Mouse (Mus musculus): ENCODE measurements around the gene Ticam1. TPM values are rescaled to one million over a fixed set of nuclear protein-coding genes. Genes with fewer than 3 reads are reported as not detected.

The Ticam1 gene
- polyA plus RNA-seq, 1 experiment from 2014 or later, result 2.6 TPM

DNA sequence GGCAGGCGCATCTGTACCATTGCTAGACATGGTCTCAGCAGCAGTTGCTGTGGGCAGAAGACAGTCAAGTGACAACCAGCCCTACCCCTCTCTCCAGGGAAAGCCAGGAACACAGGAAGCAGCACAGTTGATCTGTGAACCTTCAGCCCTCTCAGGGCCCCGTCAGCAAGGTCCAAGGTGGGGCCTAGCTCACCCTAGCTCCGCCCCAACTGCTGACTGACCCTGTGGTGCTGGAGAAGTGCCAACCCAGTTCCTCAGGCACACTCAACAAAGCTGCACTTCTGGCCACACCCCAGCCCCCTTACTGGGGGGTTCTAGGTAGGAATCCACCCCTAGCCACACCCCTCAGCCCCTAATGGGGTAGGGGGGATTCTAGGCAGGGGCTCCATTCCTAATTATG is 11.2 kb upstream of the Ticam1 start:
- Histone ChIP-seq H3K27ac (ENCODE audit: low read depth) (peak overlapping the region; percentile 93), H3K36me3 (replicated peaks; ENCODE audit: insufficient read depth, low read length) (peaks cover 33% of the 10 kb centered on the region), H3K9ac (replicated peaks) (peak overlapping the region; percentile 58), H3K4me3 (ENCODE audit: low read depth, low read length) (0 out of 2 replicates have a peak overlapping the region, but pooled peaks have one; percentile 4), H3K9me3 (ENCODE audit: low read length) (no peaks in the 10 kb centered on the region), H3K4me1 (ENCODE audit: insufficient read depth) (peaks cover 51% of the 10 kb centered on the region), H3K4me2 (ENCODE audit: low read depth, low read length) (peak overlapping the region; percentile 62), H3K27me3 (ENCODE audit: insufficient read depth, low read length) (no peaks in the 10 kb centered on the region)
- TF ChIP-seq EP300 (IDR thresholded peaks at IDR 0.05; ENCODE audit: low read depth), result no peak
- no peak for TF ChIP-seq CTCF (IDR thresholded peaks at IDR 0.05; ENCODE audit: low read depth)
- DNase-seq, result peak; percentile 82
- 34% methylated on average over 3 of the region's 3 CpGs for WGBS (ENCODE audit: insufficient replicate concordance)
- ATAC-seq, result peak; percentile 10; the same call in 1 of the 2 replicates

DNA sequence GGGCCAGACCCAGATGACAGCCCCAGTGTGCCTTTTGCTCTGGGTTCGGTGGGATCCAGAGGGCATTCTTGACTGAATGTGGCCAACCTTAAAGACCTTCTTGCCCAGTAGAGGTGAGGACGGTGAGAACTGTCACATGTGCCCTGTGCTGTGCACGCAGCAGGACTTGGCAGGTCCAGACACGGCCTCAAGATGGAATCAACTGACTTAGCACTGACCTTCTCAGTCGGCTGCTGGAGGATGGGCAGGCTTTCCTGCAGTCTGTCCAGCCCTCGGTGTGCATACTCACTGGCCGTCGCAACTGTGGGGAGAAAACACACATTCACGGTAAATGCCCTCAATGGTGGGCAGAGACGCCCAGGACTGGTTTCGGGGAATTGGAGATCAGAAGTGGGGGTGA is 9.4 kb upstream of the Ticam1 start:
- H3K36me3 ChIP-seq (replicated peaks; ENCODE audit: insufficient read depth, low read length), result peaks cover 43% of the 10 kb centered on the region
- 92% methylated on average over 11 of the region's 11 CpGs for WGBS (ENCODE audit: insufficient replicate concordance)
- H3K27me3 ChIP-seq (ENCODE audit: insufficient read depth, low read length), result no peaks in the 10 kb centered on the region
- H3K4me3 ChIP-seq (ENCODE audit: low read depth, low read length), result no peak overlapping the region
- DNase-seq, result no peak
- no peaks in the 10 kb centered on the region for H3K9me3 ChIP-seq (ENCODE audit: low read length)
- TF ChIP-seq EP300 (IDR thresholded peaks at IDR 0.05; ENCODE audit: low read depth) (no peak), CTCF (IDR thresholded peaks at IDR 0.05; ENCODE audit: low read depth) (no peak)
- no peak overlapping the region for H3K27ac ChIP-seq (ENCODE audit: low read depth)
- H3K4me2 ChIP-seq (ENCODE audit: low read depth, low read length), result no peak overlapping the region
- no peak overlapping the region for H3K9ac ChIP-seq (replicated peaks)
- H3K4me1 ChIP-seq (ENCODE audit: insufficient read depth), result peaks cover 44% of the 10 kb centered on the region
- no peak for ATAC-seq

- Histone ChIP-seq H3K9ac (replicated peaks) (no peak overlapping the region), H3K27ac (ENCODE audit: low read depth) (no peak overlapping the region), H3K4me3 (ENCODE audit: low read depth, low read length) (no peak overlapping the region), H3K36me3 (replicated peaks; ENCODE audit: insufficient read depth, low read length) (peaks cover 62% of the 10 kb centered on the region), H3K4me2 (ENCODE audit: low read depth, low read length) (no peak overlapping the region), H3K9me3 (ENCODE audit: low read length) (no peaks in the 10 kb centered on the region), H3K4me1 (ENCODE audit: insufficient read depth) (peaks cover 34% of the 10 kb centered on the region), H3K27me3 (ENCODE audit: insufficient read depth, low read length) (no peaks in the 10 kb centered on the region)
- TF ChIP-seq CTCF (IDR thresholded peaks at IDR 0.05; ENCODE audit: low read depth), result no peak
- TF ChIP-seq EP300 (IDR thresholded peaks at IDR 0.05; ENCODE audit: low read depth), result no peak
- WGBS (ENCODE audit: insufficient replicate concordance), result 71% methylated on average over 8 of the region's 8 CpGs
- DNase-seq, result no peak
- ATAC-seq, result no peak
Observed at GRCm38 (mm10) chr17:56283316-56283715, 6.7 kb upstream of the Ticam1 start.

- Histone ChIP-seq H3K27ac (ENCODE audit: low read depth) (no peak overlapping the region), H3K4me2 (ENCODE audit: low read depth, low read length) (no peak overlapping the region), H3K9me3 (ENCODE audit: low read length) (no peaks in the 10 kb centered on the region), H3K27me3 (ENCODE audit: insufficient read depth, low read length) (no peaks in the 10 kb centered on the region), H3K4me1 (ENCODE audit: insufficient read depth) (peaks cover 33% of the 10 kb centered on the region), H3K4me3 (ENCODE audit: low read depth, low read length) (no peak overlapping the region), H3K9ac (replicated peaks) (no peak overlapping the region), H3K36me3 (replicated peaks; ENCODE audit: insufficient read depth, low read length) (peaks cover 64% of the 10 kb centered on the region)
- WGBS (ENCODE audit: insufficient replicate concordance), result 75% methylated on average over 4 of the region's 4 CpGs
- no peak for DNase-seq
- no peak for TF ChIP-seq EP300 (IDR thresholded peaks at IDR 0.05; ENCODE audit: low read depth)
- no peak for TF ChIP-seq CTCF (IDR thresholded peaks at IDR 0.05; ENCODE audit: low read depth)
- no peak for ATAC-seq
Observed at GRCm38 (mm10) chr17:56282802-56283201, 6.2 kb upstream of the Ticam1 start.

DNA sequence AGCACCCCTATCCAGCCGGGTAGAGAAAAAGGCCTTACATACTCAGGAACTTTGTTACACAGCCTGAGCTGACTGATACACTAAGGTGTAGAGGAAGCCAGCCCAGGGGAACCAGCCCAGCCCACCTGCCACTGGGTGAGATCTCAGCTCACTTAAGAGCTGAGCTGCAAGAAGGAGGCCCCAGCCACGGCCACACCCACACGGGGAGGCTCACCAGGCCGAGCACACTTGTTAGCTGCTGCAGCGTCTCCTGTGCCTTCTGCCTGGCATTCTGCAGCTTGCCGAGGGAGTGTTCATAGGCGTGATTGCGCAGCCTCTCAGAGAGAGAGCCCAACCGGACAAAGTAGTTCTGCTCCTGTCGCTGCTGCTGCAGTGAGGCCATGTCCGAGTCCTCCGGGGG is 4.6 kb upstream of the Ticam1 start:
- H3K4me2 ChIP-seq (ENCODE audit: low read depth, low read length), result peak overlapping the region; percentile 3; the same call in 1 of the 2 replicates
- DNase-seq, result no peak

DNA sequence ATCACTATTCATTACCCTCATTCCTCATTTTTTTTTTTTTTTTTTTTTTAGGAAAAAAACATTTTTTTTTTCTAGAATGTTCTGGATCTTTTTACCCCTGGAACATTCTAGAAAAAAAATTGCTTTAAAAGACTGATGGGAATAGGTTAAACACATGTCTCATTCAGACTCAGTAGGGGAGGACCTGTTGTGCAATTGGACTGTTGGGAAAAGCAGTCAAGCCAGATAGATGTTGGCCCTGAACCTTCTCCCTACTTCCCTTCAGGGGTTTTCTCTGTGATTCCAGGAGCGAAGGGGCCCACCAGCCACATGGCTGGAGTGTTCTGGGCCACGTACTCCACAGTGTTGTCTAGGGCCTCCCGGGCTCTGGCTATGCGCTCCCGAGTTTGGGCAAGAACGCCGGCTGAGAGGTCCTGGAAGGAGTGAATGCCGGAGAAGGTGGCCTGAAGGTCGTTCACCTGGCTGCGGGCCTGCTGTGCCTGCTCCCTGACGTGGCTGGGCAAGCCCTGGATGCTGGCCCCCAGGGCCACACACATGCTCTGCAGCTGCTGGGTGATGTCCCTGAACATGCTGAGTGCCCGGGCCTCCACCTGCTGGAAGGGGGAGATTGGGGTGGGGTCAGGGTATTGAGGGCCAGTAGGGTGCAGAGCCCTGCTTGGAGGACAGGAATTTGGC is 3.0 kb upstream of the Ticam1 start:
- no peaks in the 10 kb centered on the region for H3K9me3 ChIP-seq (ENCODE audit: low read length)
- peaks cover 27% of the 10 kb centered on the region for H3K4me1 ChIP-seq (ENCODE audit: insufficient read depth)
- no peak for TF ChIP-seq CTCF (IDR thresholded peaks at IDR 0.05; ENCODE audit: low read depth)
- no peak; the same call in 1 of the 2 replicates for TF ChIP-seq EP300 (IDR thresholded peaks at IDR 0.05; ENCODE audit: low read depth)
- no peak overlapping the region for H3K9ac ChIP-seq (replicated peaks)
- H3K27me3 ChIP-seq (ENCODE audit: insufficient read depth, low read length), result no peaks in the 10 kb centered on the region
- no peak overlapping the region for H3K4me2 ChIP-seq (ENCODE audit: low read depth, low read length)
- peak; percentile 30 for ATAC-seq
- DNase-seq, result peak; percentile 67
- H3K36me3 ChIP-seq (replicated peaks; ENCODE audit: insufficient read depth, low read length), result peaks cover 44% of the 10 kb centered on the region
- 72% methylated on average over 12 of the region's 12 CpGs for WGBS (ENCODE audit: insufficient replicate concordance)
- H3K4me3 ChIP-seq (ENCODE audit: low read depth, low read length), result no peak overlapping the region
- peak overlapping the region; percentile 96 for H3K27ac ChIP-seq (ENCODE audit: low read depth)

More for the DNA sequence above, 4.6 kb upstream of the Ticam1 start:
- peaks cover 59% of the 10 kb centered on the region for H3K36me3 ChIP-seq (replicated peaks; ENCODE audit: insufficient read depth, low read length)
- peaks cover 27% of the 10 kb centered on the region for H3K4me1 ChIP-seq (ENCODE audit: insufficient read depth)
- no peak overlapping the region for H3K9ac ChIP-seq (replicated peaks)
- H3K9me3 ChIP-seq (ENCODE audit: low read length), result no peaks in the 10 kb centered on the region
- no peak overlapping the region for H3K27ac ChIP-seq (ENCODE audit: low read depth)
- 80% methylated on average over 12 of the region's 12 CpGs for WGBS (ENCODE audit: insufficient replicate concordance)
- TF ChIP-seq EP300 (IDR thresholded peaks at IDR 0.05; ENCODE audit: low read depth) (no peak), CTCF (IDR thresholded peaks at IDR 0.05; ENCODE audit: low read depth) (no peak)
- no peak for ATAC-seq
- H3K4me3 ChIP-seq (ENCODE audit: low read depth, low read length), result no peak overlapping the region
- no peaks in the 10 kb centered on the region for H3K27me3 ChIP-seq (ENCODE audit: insufficient read depth, low read length)
